Mouse (Mus musculus) limb, embryonic 15.5 days (tissue): ENCODE results near the gene Ifnlr1. TPM values are rescaled to one million over a fixed set of nuclear protein-coding genes. Genes with fewer than 3 reads are reported as not detected.
"Not testable (repeated sequence)": the region's sequence is repeated elsewhere in the genome, so short reads cannot be mapped to it uniquely, and the experiment has no call there.

Source experiments
- ATAC-seq: fragments of 200-750 bp; cut with Nextera tagmentation; 2 replicates; pipeline ENCODE4 v1.8.0; 2017; ENCODE audit warnings: low read depth, moderate TSS enrichment; ENCODE audit not compliant: insufficient number of reproducible peaks, low FRiP score, low TSS enrichment
- H3K27ac ChIP-seq: fragments of 300-500 bp; sonication (generic); 2 replicates; pipeline ENCODE4 v1.5.1; 2015; ENCODE audit warnings: moderate library complexity, mild to moderate bottlenecking, inconsistent platforms
- H3K27me3 ChIP-seq: fragments of 300-500 bp; sonication (generic); 2 replicates; pipeline ENCODE4 v1.6.1; 2015; ENCODE audit warnings: inconsistent platforms
- H3K36me3 ChIP-seq: fragments of 300-500 bp; sonication (generic); 2 replicates; pipeline ENCODE4 v1.6.1; 2015; ENCODE audit warnings: inconsistent platforms
- H3K4me1 ChIP-seq: fragments of 300-500 bp; sonication (generic); 2 replicates; pipeline ENCODE4 v1.6.1; 2015; ENCODE audit warnings: inconsistent platforms
- H3K4me2 ChIP-seq: fragments of 300-500 bp; sonication (generic); 2 replicates; pipeline ENCODE4 v1.6.1; 2015; ENCODE audit warnings: mild to moderate bottlenecking, inconsistent platforms
- H3K4me3 ChIP-seq: fragments of 300-500 bp; sonication (generic); 2 replicates; pipeline ENCODE4 v1.5.1; 2015; ENCODE audit warnings: mild to moderate bottlenecking, inconsistent platforms
- H3K9ac ChIP-seq: fragments of 300-500 bp; sonication (generic); 2 replicates; pipeline ENCODE4 v1.6.1; 2015; ENCODE audit warnings: inconsistent platforms
- H3K9me3 ChIP-seq: fragments of 300-500 bp; sonication (generic); 2 replicates; pipeline ENCODE4 v1.6.1; 2016; ENCODE audit warnings: inconsistent platforms
- WGBS: fragments of 180-500 bp; shearing (Covaris S2); methylation state at CpG from one replicate; pipeline ENCODE4 v1.1.7; 2015; 5-methylcytosine and 5-hydroxymethylcytosine counted together
- polyA plus RNA-seq: library from polyadenylated mRNA; unstranded; fragments of >200 nt; fragmentation: Nextera tagmentation; extraction: Ambion mirVana; gene quantifications from 2 replicates; pipeline ENCODE4 v1.2.1, GENCODE M21; 2015

Ifnlr1 gene
- 1.4 and 1.7 TPM in 2 replicates for polyA plus RNA-seq

DNA sequence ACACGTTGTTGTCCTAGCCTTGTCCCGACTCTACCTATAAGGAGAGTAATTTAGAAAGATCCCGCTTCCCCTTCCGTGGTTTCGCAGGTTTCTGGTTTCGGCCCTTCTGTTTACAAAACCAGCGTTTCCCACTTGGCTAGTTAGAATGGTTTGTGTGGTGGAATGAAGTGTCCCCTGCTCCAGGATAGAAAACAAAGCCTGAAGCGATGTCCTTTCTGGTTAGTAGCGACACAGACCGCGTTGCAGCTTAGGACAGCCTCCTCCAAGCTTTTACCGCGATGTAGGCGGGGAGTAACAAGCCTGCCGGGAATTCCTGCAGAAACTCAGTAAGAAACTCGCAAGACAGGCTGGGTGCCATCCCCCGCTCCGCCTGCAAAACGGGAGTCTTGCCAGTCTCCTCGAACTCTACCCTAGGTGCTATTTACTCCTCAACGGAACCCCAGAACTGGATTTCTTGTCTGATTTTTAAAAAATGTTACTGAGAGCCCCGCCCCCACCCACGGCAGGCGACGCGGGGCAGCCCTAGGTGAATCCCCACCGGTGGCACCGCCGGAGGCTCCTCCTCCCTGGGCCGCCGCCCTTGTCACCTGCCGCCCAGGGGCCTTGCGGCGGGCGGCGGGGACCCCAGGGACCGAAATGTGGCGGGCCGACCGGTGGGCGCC is at the start of gene Ifnlr1:
Gene Ifnlr1 (plus strand): TSS at position 382 of the 662 bp plus-strand sequence.
- Histone ChIP-seq H3K27ac (peak within 1 kb of the TSS; percentile 70), H3K36me3 (no peaks in the 10 kb centered on the region), H3K9me3 (no peaks in the 10 kb centered on the region), H3K4me3 (peak within 1 kb of the TSS; percentile 55), H3K9ac (peak within 1 kb of the TSS; percentile 52), H3K4me2 (peak within 1 kb of the TSS; percentile 98), H3K27me3 (peaks cover 36% of the 10 kb centered on the region), H3K4me1 (peaks cover 10% of the 10 kb centered on the region; the same call in 1 of the 2 replicates)
- peak; percentile 35; the same call in 1 of the 2 replicates for ATAC-seq
- WGBS, result 1% methylated on average over 41 of the region's 41 CpGs

GRCm38 (mm10) chr4:135641302-135642079 is 44.6 kb upstream of the Ifnlr1 start:
- not testable (repeated sequence) for H3K4me3 ChIP-seq, H3K27me3 ChIP-seq, H3K27ac ChIP-seq, H3K9me3 ChIP-seq, ATAC-seq, H3K9ac ChIP-seq, H3K4me2 ChIP-seq, H3K36me3 ChIP-seq
- 80% methylated on average over 8 of the region's 8 CpGs for WGBS
- H3K4me1 ChIP-seq, result peaks cover 17% of the 10 kb centered on the region

- WGBS, result 26% methylated on average over 12 of the region's 12 CpGs
- no peak overlapping the region for H3K4me3 ChIP-seq
- ATAC-seq, result no peak
- H3K27ac ChIP-seq, result peak overlapping the region; percentile 79
- no peak overlapping the region for H3K9ac ChIP-seq
- peaks cover 17% of the 10 kb centered on the region for H3K4me1 ChIP-seq
- no peaks in the 10 kb centered on the region for H3K36me3 ChIP-seq
- no peaks in the 10 kb centered on the region for H3K9me3 ChIP-seq
- no peaks in the 10 kb centered on the region for H3K27me3 ChIP-seq
- no peak overlapping the region for H3K4me2 ChIP-seq
These were observed 41.0 kb upstream of the Ifnlr1 start for GRCm38 (mm10) chr4:135645022-135645637.

DNA sequence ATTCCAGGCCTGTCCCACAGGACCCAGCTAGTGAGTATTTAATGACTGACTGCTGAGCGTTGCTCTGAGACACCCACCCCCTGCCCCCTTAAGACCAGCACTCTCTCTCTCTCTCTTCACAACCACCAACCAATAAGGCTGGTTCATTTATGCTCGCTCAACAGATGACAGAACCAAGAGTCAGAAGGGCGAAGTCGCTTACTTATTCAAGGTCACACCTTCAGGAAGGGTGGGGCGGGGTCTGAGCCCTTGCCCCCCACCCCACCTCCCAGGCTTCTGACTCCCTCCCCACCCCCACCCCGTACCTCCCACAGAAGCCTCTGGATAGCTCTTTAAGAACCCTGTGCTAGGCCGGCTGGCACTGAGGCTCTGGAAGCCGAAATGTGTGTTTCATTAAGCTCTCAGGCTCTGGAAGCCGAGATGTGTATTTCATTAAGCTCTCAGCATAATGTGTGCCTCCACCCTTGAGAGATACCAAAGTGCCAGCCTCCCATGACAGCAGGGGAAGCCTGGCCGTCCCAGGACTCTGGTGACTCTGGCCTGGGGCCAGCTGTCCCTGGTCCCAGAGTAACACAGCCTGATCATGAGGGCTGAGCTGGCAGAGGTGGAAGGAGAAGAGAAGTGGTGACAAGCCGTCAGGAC is 33.0 kb upstream of the Ifnlr1 start:
- no peak overlapping the region for H3K4me3 ChIP-seq
- H3K4me2 ChIP-seq, result 0 out of 2 replicates have a peak overlapping the region, but pooled peaks have one; percentile 5
- no peak overlapping the region for H3K9ac ChIP-seq
- ATAC-seq, result no peak
- H3K36me3 ChIP-seq, result no peaks in the 10 kb centered on the region
- no peaks in the 10 kb centered on the region for H3K27me3 ChIP-seq
- H3K4me1 ChIP-seq, result peaks cover 43% of the 10 kb centered on the region
- H3K27ac ChIP-seq, result peak overlapping the region; percentile 59; the same call in 1 of the 2 replicates
- WGBS, result 23% methylated on average over 11 of the region's 11 CpGs
- H3K9me3 ChIP-seq, result no peaks in the 10 kb centered on the region

DNA sequence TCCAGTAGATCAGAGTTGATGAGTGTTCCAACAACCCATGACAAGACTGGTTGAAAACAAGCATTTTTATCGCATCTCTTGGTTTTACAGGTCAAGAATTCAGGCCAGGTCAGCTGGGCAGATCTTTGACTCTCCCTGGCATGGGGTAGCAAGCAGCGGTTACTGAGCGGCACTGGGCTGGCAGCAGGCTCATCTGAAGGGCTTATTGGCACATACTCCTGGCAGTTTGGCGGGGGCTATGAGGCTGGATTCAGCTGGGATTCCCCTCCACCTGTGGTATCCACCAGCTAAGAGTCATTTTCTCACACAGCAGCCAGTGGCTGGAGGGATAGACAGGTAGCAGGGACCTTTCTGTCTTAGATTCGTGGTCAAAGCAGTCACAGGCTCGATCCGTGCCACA is 32.1 kb upstream of the Ifnlr1 start:
- Histone ChIP-seq H3K27me3 (no peaks in the 10 kb centered on the region), H3K27ac (no peak overlapping the region), H3K9me3 (no peaks in the 10 kb centered on the region), H3K4me1 (peaks cover 52% of the 10 kb centered on the region), H3K4me2 (no peak overlapping the region), H3K36me3 (no peaks in the 10 kb centered on the region), H3K9ac (no peak overlapping the region), H3K4me3 (no peak overlapping the region)
- ATAC-seq, result no peak
- WGBS, result 88% methylated on average over 7 of the region's 7 CpGs

- Histone ChIP-seq H3K36me3 (no peaks in the 10 kb centered on the region), H3K4me2 (0 out of 2 replicates have a peak overlapping the region, but pooled peaks have one; percentile 1), H3K27ac (peak overlapping the region; percentile 48), H3K9ac (no peak overlapping the region), H3K4me1 (peaks cover 54% of the 10 kb centered on the region), H3K27me3 (no peaks in the 10 kb centered on the region), H3K4me3 (no peak overlapping the region), H3K9me3 (no peaks in the 10 kb centered on the region)
- no peak for ATAC-seq
- 19% methylated on average over 7 of the region's 7 CpGs for WGBS
These were observed 30.6 kb upstream of the Ifnlr1 start for GRCm38 (mm10) chr4:135655499-135655898.

DNA sequence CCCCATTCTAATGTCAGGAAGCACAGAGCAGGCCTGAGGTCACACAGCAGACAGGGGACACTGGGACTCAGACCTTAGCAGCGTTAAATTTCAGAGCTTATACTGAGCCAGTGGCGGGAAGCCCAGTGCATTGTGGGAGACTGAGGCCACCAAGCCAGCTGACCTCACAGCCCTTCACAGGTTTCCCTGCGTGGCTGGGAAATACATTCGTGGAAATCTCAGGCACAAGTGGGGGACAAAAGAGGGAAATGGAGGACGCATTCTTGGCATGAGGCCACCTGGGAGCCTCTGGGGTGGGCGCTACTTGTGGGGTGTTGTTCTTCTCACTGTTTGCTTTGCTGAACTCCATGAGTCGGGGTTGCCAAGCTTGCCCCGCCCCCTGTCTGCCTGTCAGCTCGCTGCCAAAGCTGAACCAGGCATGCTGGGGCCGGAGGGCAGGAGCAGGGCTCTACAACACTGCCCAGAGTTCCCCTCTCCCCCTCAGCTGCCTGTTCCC is 29.9 kb upstream of the Ifnlr1 start:
- peaks cover 60% of the 10 kb centered on the region for H3K4me1 ChIP-seq
- 21% methylated on average over 10 of the region's 10 CpGs for WGBS
- no peak overlapping the region for H3K9ac ChIP-seq
- H3K27me3 ChIP-seq, result no peaks in the 10 kb centered on the region
- H3K36me3 ChIP-seq, result no peaks in the 10 kb centered on the region
- H3K27ac ChIP-seq, result peak overlapping the region; percentile 48
- no peak overlapping the region for H3K4me3 ChIP-seq
- no peak for ATAC-seq
- no peaks in the 10 kb centered on the region for H3K9me3 ChIP-seq
- 0 out of 2 replicates have a peak overlapping the region, but pooled peaks have one; percentile 8 for H3K4me2 ChIP-seq

DNA sequence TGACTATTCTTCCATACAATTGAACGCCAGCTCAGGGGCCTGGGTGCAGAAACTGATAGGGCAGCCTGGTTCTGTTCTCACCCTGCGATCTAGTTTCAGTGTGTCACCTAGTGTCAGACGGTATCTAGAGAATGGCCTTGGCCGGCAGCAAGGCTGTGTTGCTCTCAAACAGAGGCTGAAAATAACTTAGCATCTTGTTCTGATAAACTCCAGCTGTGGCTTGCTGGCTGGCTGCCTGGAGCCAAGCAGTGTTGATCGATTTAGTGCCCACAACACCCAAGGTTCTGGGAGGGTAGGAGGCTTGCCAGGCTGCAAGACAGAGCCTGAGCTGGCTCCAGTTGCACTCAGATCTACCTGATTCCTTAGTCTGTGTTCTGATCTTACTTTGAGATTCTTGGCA is 27.6 kb upstream of the Ifnlr1 start:
- H3K9ac ChIP-seq, result no peak overlapping the region
- no peak overlapping the region for H3K4me3 ChIP-seq
- no peak for ATAC-seq
- H3K9me3 ChIP-seq, result no peaks in the 10 kb centered on the region
- peaks cover 58% of the 10 kb centered on the region for H3K4me1 ChIP-seq
- no peaks in the 10 kb centered on the region for H3K36me3 ChIP-seq
- H3K27ac ChIP-seq, result peak overlapping the region; percentile 62
- no peak overlapping the region for H3K4me2 ChIP-seq
- WGBS, result 30% methylated on average over 5 of the region's 5 CpGs
- no peaks in the 10 kb centered on the region for H3K27me3 ChIP-seq

DNA sequence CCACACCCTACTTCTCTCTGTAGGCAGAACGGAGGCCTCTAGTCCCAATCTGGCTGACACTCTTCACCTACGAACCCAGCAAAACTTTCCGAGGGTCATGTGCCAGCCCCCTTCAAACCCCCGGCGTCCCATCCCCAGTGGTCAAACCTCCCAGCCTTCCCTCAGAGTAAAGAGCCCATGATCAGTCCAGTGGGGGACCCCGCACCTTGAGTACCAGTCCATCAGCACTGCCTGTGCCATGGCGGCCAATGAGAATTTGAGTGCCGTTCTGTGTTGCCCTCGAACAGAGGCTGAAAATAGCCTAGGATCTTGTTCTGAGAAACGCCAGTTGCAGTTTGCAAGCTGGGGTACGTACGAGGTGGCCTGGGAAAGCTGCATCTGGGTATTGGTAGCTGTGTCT is 27.2 kb upstream of the Ifnlr1 start:
- no peaks in the 10 kb centered on the region for H3K36me3 ChIP-seq
- no peak overlapping the region for H3K4me3 ChIP-seq
- no peak overlapping the region for H3K4me2 ChIP-seq
- no peak for ATAC-seq
- no peaks in the 10 kb centered on the region for H3K9me3 ChIP-seq
- 61% methylated on average over 12 of the region's 12 CpGs for WGBS
- peak overlapping the region; percentile 62 for H3K27ac ChIP-seq
- H3K27me3 ChIP-seq, result no peaks in the 10 kb centered on the region
- H3K4me1 ChIP-seq, result peaks cover 54% of the 10 kb centered on the region
- H3K9ac ChIP-seq, result no peak overlapping the region

GRCm38 (mm10) chr4:135661082-135661809 is 24.8 kb upstream of the Ifnlr1 start:
- no peak overlapping the region for H3K4me2 ChIP-seq
- H3K27ac ChIP-seq, result 0 out of 2 replicates have a peak overlapping the region, but pooled peaks have one; percentile 38
- no peaks in the 10 kb centered on the region for H3K9me3 ChIP-seq
- H3K9ac ChIP-seq, result no peak overlapping the region
- 49% methylated on average over 6 of the region's 6 CpGs for WGBS
- H3K36me3 ChIP-seq, result no peaks in the 10 kb centered on the region
- 0 out of 2 replicates have a peak, but pooled peaks have one; percentile 46 for ATAC-seq
- H3K4me1 ChIP-seq, result peaks cover 35% of the 10 kb centered on the region
- H3K27me3 ChIP-seq, result no peaks in the 10 kb centered on the region
- H3K4me3 ChIP-seq, result no peak overlapping the region

GRCm38 (mm10) chr4:135661994-135662393 is 24.1 kb upstream of the Ifnlr1 start:
- H3K4me3 ChIP-seq, result no peak overlapping the region
- H3K9me3 ChIP-seq, result no peaks in the 10 kb centered on the region
- H3K27ac ChIP-seq, result no peak overlapping the region
- peaks cover 31% of the 10 kb centered on the region for H3K4me1 ChIP-seq
- ATAC-seq, result no peak
- H3K4me2 ChIP-seq, result no peak overlapping the region
- WGBS, result 64% methylated on average over 6 of the region's 6 CpGs
- H3K9ac ChIP-seq, result no peak overlapping the region
- H3K36me3 ChIP-seq, result no peaks in the 10 kb centered on the region
- H3K27me3 ChIP-seq, result no peaks in the 10 kb centered on the region
